Mouse (Mus musculus): ENCODE results near the gene Zdbf2.

- TF ChIP-seq MAFK (IDR thresholded peaks at IDR 0.05; ENCODE audit: insufficient read depth, low read depth, low read length) = no peak
- TF ChIP-seq CHD2 (IDR thresholded peaks at IDR 0.05; ENCODE audit: low read depth, low read length) = no peak
Observed at GRCm38 (mm10) chr1:63256083-63256482, 17.0 kb upstream of the Zdbf2 start.
